Mouse (Mus musculus) limb, embryonic 14.5 days (tissue): Measurements from ENCODE around the gene Adarb2. TPM values are rescaled to one million over a fixed set of nuclear protein-coding genes. Genes with fewer than 3 reads are reported as not detected.

Source experiments
- ATAC-seq: fragments of 200-750 bp; cut with Nextera tagmentation; 2 replicates; pipeline ENCODE4 v1.8.0; 2017; ENCODE audit warnings: low read depth, moderate number of reproducible peaks, moderate TSS enrichment; ENCODE audit not compliant: low FRiP score
- DNase-seq: peaks from one replicate; pipeline ENCODE4 v3.0.0-alpha.2; 2015; ENCODE audit warnings: low spot score
- H3K27ac ChIP-seq: fragments of 300-500 bp; sonication (generic); replicated peaks from 2 replicates; pipeline ENCODE4 v1.5.1; 2014; ENCODE audit warnings: low read depth, mild to moderate bottlenecking, low read length, moderate library complexity, mixed read lengths
- H3K27me3 ChIP-seq: fragments of 300-500 bp; sonication (generic); 2 replicates; pipeline ENCODE4 v1.6.1; 2014; ENCODE audit warnings: low read length, mixed read lengths; ENCODE audit not compliant: control insufficient read depth, insufficient read depth
- H3K36me3 ChIP-seq: fragments of 300-500 bp; sonication (generic); 2 replicates; pipeline ENCODE4 v1.6.1; 2014; ENCODE audit warnings: mild to moderate bottlenecking, low read length, moderate library complexity, mixed read lengths; ENCODE audit not compliant: control insufficient read depth, insufficient read depth
- H3K4me1 ChIP-seq: fragments of 300-500 bp; sonication (generic); 2 replicates; pipeline ENCODE4 v1.6.1; 2014; ENCODE audit warnings: antibody characterized with exemption, low read length, mixed read lengths; ENCODE audit not compliant: control insufficient read depth, insufficient read depth
- H3K4me2 ChIP-seq: fragments of 300-500 bp; sonication (generic); replicated peaks from 2 replicates; pipeline ENCODE4 v1.6.1; 2014; ENCODE audit warnings: low read depth, mild to moderate bottlenecking, low read length, moderate library complexity; ENCODE audit not compliant: severe bottlenecking
- H3K4me3 ChIP-seq: fragments of 300-500 bp; sonication (generic); replicated peaks from 2 replicates; pipeline ENCODE4 v1.5.1; 2014; ENCODE audit warnings: low read length
- H3K9ac ChIP-seq: fragments of 300-500 bp; sonication (generic); 2 replicates; pipeline ENCODE4 v1.6.1; 2014; ENCODE audit warnings: mild to moderate bottlenecking, low read depth, low read length, moderate library complexity; ENCODE audit not compliant: severe bottlenecking
- H3K9me3 ChIP-seq: fragments of 300-500 bp; sonication (generic); 2 replicates; pipeline ENCODE4 v1.6.1; 2016; ENCODE audit warnings: low read length; ENCODE audit not compliant: control insufficient read depth
- POLR2A ChIP-seq: fragments of 200-500 bp; IDR thresholded peaks from 2 replicates; pipeline ENCODE4 v1.8.0; 2012; ENCODE audit warnings: inconsistent platforms, mild to moderate bottlenecking, moderate library complexity, borderline replicate concordance; ENCODE audit not compliant: insufficient read depth, insufficient read length; ENCODE audit errors: extremely low read depth
- WGBS: fragments of 180-500 bp; shearing (Covaris S2); extraction: QIAGEN DNeasy Blood & Tissue Kit; methylation state at CpG from one replicate; pipeline ENCODE4 v1.1.7; 2014; 5-methylcytosine and 5-hydroxymethylcytosine counted together
- polyA plus RNA-seq, 2 experiments: library from polyadenylated mRNA; depleted of rRNA in 1 of 2; stranded (reverse) in 1 of 2; unstranded in 1 of 2; fragments of >200 nt; fragmentation: Nextera tagmentation in 1 of 2; extraction: Ambion mirVana in 1 of 2; gene quantifications; 2 replicates each; pipeline versions ENCODE4 v1.2.1 to v1.2.3; 2012 to 2014

Adarb2 gene
- polyA plus RNA-seq (2012; rRNA removed) (1.5 and 1.6 TPM in 2 replicates), polyA plus RNA-seq (2014; fragmentation: Nextera tagmentation; extraction: Ambion mirVana) (2.3 and 2.4 TPM in 2 replicates)

- H3K4me3 ChIP-seq = peak within 1 kb of the TSS; percentile 41
- WGBS = under 1% methylated on average over 26 of the region's 26 CpGs
- no peak for TF ChIP-seq POLR2A
- H3K27me3 ChIP-seq = peaks cover 11% of the 10 kb centered on the region; the same call in 1 of the 2 replicates
- no peaks in the 10 kb centered on the region for H3K4me1 ChIP-seq
- H3K27ac ChIP-seq = no peak within 1 kb of the TSS
- peak within 1 kb of the TSS; percentile 44 for H3K9ac ChIP-seq
- DNase-seq (peak; percentile 21), ATAC-seq (peak; percentile 76)
- H3K36me3 ChIP-seq = no peaks in the 10 kb centered on the region
- no peaks in the 10 kb centered on the region for H3K9me3 ChIP-seq
- H3K4me2 ChIP-seq = peak within 1 kb of the TSS; percentile 70
Measured at GRCm38 (mm10) chr13:8202681-8203476, at the start of gene Adarb2. Gene Adarb2, plus strand, starts transcription at chr13:8202866.

- no peak for TF ChIP-seq POLR2A
- no peak overlapping the region for H3K9ac ChIP-seq
Measured at GRCm38 (mm10) chr13:8173800-8174199, 28.9 kb upstream of the Adarb2 start.

GRCm38 (mm10) chr13:8191977-8192376 is 10.7 kb upstream of the Adarb2 start:
- no peak for TF ChIP-seq POLR2A
- 63% methylated on average over 7 of the region's 7 CpGs for WGBS
- Histone ChIP-seq H3K27ac (no peak overlapping the region), H3K4me1 (no peaks in the 10 kb centered on the region), H3K9me3 (no peaks in the 10 kb centered on the region), H3K4me3 (no peak overlapping the region), H3K4me2 (no peak overlapping the region), H3K27me3 (no peaks in the 10 kb centered on the region), H3K9ac (no peak overlapping the region), H3K36me3 (no peaks in the 10 kb centered on the region)
- no peak for DNase-seq
- no peak for ATAC-seq

More at GRCm38 (mm10) chr13:8173800-8174199, 28.9 kb upstream of the Adarb2 start:
- no peaks in the 10 kb centered on the region for H3K36me3 ChIP-seq
- ATAC-seq (no peak), DNase-seq (no peak)
- H3K4me1 ChIP-seq = no peaks in the 10 kb centered on the region
- no peaks in the 10 kb centered on the region for H3K9me3 ChIP-seq
- H3K27ac ChIP-seq = no peak overlapping the region
- no peaks in the 10 kb centered on the region for H3K27me3 ChIP-seq
- no peak overlapping the region for H3K4me2 ChIP-seq
- no peak overlapping the region for H3K4me3 ChIP-seq
- 67% methylated on average over 1 of the region's 1 CpGs for WGBS

- Histone ChIP-seq H3K27me3 (peaks cover 8% of the 10 kb centered on the region; the same call in 1 of the 2 replicates), H3K27ac (no peak overlapping the region), H3K9me3 (no peaks in the 10 kb centered on the region), H3K4me3 (no peak overlapping the region), H3K9ac (no peak overlapping the region), H3K4me1 (no peaks in the 10 kb centered on the region), H3K4me2 (no peak overlapping the region), H3K36me3 (no peaks in the 10 kb centered on the region)
- no peak for DNase-seq
- no peak for ATAC-seq
- 66% methylated on average over 3 of the region's 3 CpGs for WGBS
- no peak for TF ChIP-seq POLR2A
Measured at GRCm38 (mm10) chr13:8199186-8199880, 3.3 kb upstream of the Adarb2 start.

- H3K36me3 ChIP-seq = no peaks in the 10 kb centered on the region
- ATAC-seq (no peak), DNase-seq (no peak)
- no peak overlapping the region for H3K27ac ChIP-seq
- no peak for TF ChIP-seq POLR2A
- peaks cover 11% of the 10 kb centered on the region; the same call in 1 of the 2 replicates for H3K27me3 ChIP-seq
- peak overlapping the region; percentile 44 for H3K9ac ChIP-seq
- 3% methylated on average over 4 of the region's 4 CpGs for WGBS
- peak overlapping the region; percentile 41 for H3K4me3 ChIP-seq
- H3K4me1 ChIP-seq = no peaks in the 10 kb centered on the region
- H3K4me2 ChIP-seq = peak overlapping the region; percentile 70
- no peaks in the 10 kb centered on the region for H3K9me3 ChIP-seq
Measured at GRCm38 (mm10) chr13:8203477-8203813, 779 bp downstream of the Adarb2 start.
